Mouse (Mus musculus): ENCODE data around the gene Pigo.

Pigo gene

DNA sequence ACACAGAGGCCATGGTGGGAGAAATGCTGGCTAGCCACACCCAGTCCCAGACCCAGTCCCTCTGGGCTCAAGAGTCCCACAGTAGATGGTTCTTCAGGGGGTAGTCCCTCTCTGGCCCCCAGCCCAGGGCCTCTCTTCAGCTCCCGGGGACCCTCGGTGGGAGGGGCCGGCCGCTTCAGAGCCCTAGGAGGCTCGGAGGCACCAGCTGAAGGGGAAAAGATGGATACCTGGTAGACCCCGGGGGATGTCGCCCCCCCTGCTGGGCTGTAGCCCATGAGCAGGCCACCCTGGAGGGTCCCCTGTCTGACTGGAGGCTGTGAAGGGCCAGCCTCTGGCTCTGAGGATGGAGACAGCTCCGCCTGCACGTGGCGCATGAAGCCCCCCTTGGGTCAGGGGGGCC is 10.7 kb upstream of the Pigo start:
- DNase-seq: no peak

DNA sequence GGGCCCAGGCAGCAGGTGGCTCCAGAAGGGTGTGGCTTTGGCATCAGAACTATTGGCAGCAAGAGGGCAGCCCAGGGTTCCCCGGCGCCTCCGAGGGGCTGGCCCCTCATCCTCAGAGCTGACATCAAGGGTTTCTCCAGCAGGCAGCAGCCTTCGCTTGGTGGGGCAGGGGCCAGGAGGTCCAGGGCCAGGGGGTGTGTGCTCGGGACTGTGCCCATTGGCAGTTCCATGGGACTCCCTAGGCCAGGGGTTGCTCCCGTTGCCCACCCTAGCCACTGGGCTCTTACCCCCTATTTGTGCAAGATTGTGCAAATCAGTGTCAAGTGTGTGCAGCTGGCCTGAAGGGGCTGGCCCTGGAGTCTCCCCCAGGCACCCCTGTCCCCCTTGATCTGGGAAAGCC is 10.2 kb upstream of the Pigo start:
- no peak for DNase-seq

DNA sequence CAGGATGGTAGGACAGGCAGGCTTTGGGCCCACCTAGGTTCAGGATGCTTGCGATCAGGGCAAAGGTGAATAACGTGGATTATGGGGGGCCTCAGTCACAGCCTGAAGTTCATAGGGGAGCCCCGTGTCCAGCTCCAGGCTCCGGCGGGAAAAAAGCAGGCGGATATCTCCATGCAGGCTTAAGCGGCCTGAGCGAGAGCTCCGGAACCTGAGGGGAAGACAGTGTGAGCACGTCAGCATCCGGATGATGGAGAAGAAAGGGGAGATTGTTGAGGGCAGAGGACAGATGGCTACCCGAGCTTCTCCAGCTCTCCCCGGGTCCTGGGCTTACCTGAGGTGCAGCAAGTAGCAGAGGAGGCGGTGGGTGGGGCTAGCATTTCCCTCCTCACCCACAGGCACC is 7.9 kb upstream of the Pigo start:
- no peak for DNase-seq

DNA sequence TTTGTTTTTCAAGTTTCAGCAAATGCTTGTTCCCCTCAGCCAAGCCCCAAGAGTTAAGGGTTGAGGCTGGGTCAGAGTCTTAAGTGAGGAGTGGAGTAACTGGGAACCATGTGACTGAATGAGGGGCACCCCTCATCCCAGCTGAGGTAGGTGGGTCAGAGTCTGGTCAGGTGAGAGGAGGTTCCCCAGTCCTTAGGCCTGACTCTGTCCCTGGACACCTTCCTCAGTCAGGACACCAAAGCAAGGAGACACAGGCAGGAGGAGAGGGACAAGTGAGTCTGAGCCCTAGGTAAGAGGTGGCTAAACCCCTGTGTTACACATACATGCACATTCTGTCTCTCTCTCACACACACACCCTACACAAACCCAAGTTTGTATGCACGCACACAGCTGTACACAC is 6.9 kb upstream of the Pigo start:
- no peak for DNase-seq

DNA sequence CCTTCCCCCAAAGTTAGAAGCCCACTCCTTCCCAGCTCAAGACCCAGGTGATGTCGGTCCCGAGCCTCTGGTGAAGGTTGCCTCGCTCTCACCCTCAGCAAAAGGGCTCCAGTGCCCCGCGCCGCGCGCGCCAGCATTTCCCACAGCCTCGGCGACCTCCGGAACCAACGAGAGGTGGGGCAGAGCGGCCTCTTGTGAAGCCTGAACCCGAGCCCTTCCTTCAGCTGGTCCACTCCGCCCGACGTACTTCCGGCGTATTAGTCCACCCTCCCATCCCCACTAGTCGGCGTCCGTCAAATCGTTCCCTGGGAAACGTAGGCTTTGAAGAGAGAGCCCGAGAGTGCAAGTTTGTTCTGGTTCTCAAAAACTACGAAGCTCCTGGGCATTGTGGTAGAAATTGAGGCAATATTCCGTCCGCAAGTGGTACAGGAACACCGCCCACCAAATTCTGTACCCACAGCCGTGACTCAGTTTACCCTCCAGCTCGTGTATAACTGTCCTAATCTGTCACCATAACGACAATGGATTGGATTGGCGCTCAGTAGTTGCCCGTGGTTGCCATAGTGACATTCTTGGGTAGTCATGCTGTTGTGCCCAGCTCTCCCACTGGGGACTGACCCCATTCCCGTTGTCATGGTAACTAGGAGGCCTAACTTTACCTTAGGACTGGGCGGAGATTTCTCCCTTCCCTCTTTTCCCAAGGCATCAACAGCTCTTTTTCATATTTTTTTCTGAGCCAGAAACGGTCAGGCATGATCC is 5.8 kb upstream of the Pigo start, which contains the start of gene Stoml2:
Gene Stoml2 (minus strand): TSS at position 474 of the 759 bp plus-strand sequence.
- DNase-seq: peak; percentile 91

DNA sequence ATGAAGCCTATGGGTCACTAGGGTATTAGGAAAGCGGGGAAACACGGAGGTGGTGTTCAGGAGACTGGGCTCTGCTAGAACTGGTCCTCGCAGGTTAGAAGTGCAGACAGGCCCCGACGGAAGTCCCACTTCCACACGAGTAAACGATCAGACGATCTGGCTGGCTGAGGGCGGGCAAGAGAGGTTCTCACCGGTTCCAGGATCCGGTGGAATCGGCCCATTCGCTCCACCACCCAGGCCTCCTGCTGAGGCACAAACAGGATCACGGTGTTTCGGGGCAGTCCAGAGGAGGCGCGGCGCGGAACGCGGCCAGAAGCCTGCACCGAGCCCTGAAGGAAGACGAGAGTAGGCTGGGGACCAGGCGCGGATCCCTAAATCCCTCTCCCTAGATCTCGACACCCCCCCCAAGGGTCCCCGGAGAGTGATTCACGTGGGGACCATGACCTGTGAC is 5.2 kb upstream of the Pigo start:
- no peak for DNase-seq

DNA sequence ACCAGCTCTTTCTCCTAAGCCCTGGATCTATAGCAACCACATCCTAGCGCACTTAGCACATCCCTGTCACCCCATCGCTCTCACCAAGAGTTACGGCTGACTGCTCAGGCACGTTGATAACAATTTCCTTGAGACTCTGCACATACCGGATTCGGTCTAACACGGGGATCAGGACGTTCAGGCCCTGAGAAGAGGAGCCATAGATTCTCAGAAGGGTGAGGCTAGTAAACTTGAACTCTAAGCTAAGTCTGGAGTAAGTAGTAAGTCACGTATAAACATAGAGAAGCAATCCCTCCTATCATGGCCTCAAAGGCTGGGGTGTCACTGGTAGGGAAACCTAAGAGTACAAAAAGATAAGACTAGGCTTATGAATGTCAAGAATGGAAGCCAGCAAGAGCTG is 4.7 kb upstream of the Pigo start:
- DNase-seq: no peak

DNA sequence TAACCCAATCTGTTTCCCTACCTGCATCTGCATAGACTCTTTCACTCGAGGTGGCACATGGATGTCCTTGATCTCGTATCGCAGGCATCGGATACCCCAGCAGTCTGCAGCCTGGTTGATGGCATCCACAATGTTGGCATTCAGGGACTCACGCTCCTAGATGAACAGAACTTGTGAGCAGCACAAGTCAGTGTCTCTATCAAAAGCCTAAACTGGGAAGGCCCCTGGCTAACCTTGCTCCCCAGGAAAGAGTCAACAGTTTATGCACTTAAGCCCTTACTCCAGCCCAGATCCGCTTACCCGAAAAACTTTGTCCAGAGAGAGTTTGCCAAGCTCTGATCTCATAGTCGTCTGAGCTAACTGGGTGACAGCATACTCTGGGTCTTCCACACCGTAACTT is 4.1 kb upstream of the Pigo start:
- DNase-seq: no peak

DNA sequence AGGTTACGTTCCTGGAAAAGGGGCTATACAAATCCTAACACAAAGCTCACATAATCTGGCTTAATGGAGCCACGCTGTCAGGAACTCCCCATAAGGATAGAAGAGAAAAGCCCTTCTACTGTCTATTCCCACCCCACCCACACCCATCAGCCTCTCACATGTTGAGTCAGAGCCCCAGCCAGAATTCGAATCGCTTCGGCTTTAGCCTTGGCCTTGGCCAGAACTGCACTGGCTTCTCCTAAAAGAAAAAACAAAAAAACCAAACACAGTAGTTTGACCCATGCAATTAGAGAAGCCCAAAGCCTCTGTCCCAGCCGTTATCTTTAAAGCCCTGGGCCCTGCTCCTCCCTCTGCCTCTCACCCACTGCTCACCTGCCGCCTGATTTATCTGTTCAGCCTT is 3.5 kb upstream of the Pigo start:
- no peak for DNase-seq

DNA sequence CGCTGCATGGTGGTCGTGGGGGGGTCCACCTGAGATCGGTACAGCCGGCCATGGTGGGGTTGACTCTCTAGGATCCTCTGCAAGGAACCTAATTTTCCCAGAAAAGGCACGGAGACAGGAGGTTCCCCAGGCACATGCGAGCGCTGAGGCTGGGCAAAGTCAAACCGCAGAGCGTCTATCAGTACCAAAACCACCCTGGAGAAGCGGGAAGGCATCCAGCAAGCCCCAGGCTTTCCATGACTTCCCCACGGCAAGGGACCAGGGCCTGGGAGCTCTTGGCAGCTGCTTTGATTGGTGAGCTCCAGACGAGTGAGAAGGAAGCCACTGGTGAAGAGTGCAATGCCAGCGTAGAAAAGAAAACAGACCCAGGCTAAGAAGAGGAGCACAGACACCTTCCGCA is 946 bp downstream of the Pigo start:
- no peak for DNase-seq

DNA sequence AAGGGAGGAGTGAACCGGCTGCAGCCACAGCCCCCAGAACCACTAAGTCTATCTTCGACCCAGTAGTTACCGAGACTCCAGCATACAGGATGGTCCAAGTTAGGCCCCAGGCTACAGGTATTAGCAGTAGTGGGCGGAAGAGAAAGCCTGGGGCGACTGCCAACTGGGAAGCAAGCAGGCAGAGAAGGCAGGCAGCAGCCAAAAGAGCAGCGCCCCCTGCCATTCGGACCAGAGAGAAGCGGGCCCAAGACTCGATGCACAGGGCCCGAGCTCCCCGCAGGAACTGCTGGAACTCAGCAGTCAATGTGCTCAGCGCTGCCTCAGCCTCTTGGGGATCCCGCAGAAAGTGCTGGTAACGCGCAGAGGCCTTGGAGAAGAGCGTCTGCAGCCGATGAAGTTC is 4.3 kb downstream of the Pigo start:
- DNase-seq: no peak

DNA sequence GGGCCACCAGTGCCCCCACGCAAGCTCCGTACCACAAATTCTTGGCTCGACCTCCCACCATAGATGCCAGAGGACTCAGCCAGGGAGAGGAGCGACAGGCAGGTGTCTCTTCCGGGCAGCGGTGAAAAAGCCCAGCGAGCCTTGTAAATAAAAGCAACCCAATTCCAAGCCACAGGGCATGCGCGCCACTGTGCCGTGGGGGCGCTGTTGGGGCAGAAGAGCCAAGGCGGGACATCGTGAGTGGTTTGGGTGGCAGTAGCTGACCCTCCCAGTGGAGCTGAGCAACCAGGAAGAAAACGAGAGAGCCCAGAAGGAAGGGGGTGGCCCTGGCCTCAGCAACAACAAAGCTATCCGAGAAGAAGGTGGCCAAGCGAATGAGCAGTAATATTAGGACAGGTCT is 4.7 kb downstream of the Pigo start:
- DNase-seq: no peak

DNA sequence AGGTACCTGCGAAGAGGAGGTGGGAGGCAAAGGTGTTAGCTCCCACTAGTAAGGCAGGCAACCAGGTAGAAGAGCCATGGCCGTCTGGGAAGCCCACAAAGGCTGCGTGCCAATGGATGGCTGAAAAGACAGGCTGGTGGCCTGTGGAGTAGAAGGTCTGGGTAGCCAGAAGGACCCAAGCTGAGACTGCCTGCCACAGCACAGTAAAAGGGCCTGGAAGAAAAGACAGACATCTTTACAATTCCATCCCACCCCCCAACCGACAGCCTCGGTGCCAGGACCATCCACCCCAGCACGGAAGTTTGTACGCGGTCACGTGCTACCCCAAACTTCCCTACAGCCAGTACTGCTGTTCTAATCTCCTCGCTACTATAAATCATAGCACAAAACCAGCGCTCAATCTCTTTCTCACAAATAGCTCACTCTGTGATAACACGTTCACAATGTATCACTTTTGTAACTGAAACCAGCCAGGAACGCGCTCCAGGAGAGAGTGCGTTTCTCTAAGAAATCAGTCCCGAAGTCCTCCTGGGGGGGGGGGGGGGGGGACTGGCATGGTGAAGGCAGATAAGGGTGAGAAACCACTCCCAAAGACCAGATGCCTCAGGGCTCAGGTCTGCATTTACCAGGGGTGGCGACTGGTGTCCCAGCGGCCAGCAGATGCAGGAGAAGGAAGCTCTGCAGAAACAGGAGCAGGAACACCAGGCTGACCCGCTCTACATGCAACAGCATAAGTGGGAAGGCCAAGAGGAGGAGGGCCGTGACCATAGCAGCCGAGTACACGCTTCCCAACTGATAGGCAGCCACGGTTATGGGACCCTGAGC is 5.8 kb downstream of the Pigo start:
- no peak for DNase-seq

DNA sequence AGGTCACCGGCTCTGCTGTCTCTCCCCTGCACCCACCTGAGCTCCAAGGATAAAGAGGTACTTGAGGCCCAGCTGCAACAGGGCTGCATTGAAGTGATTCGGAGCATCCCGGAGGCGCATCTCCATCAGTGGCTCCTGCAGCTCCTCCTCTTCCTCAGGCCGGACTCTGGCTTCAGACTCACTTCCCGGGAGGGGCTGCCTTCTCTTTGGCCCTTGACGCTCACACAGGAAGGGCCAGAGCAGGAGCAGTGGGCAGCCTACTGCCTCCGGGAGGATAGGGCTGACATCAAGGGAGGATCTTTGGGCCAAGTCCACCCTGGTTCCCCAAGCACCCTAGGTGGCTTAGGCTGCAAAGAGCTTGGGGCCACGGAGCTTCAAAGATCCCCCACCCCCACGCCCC is 6.4 kb downstream of the Pigo start:
- no peak for DNase-seq

DNA sequence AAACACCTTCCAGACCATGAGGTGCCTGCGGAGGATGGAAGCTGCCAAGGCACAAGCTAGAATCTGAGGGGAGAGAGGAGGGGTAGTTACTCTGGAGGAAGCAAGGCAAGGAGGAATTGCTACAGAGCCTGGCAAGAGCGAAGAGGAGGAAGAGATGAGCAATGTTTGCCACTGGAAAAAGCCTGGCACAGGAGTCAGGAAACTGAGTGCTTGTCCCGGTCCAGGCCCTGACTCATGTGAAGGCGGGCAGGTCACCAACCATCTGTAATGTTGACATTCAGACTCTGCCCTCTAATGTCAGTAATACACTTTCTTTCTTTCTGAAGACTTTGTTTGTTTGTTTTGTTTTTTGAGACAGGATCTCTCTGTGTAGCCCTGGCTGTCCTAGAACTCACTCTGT is 7.5 kb downstream of the Pigo start:
- no peak for DNase-seq

DNA sequence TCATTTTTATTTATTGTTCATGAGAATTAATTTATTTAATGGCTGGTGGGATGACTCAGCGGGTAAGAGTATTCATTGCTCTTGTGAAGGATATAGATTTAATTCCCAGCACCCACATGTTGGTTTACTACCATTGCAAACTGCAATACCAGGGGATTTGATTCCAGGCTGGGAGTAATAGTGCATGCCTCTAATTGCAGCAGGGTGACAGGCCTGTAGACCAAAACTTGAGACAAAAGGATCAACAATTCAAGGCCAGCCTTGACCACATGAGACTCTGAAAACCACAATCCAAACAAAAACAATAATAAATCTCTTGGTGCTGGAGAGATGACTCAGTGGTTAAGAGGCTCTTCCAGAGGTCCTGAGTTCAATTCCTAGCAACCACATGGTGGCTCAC is 13.5 kb downstream of the Pigo start:
- no peak for DNase-seq

DNA sequence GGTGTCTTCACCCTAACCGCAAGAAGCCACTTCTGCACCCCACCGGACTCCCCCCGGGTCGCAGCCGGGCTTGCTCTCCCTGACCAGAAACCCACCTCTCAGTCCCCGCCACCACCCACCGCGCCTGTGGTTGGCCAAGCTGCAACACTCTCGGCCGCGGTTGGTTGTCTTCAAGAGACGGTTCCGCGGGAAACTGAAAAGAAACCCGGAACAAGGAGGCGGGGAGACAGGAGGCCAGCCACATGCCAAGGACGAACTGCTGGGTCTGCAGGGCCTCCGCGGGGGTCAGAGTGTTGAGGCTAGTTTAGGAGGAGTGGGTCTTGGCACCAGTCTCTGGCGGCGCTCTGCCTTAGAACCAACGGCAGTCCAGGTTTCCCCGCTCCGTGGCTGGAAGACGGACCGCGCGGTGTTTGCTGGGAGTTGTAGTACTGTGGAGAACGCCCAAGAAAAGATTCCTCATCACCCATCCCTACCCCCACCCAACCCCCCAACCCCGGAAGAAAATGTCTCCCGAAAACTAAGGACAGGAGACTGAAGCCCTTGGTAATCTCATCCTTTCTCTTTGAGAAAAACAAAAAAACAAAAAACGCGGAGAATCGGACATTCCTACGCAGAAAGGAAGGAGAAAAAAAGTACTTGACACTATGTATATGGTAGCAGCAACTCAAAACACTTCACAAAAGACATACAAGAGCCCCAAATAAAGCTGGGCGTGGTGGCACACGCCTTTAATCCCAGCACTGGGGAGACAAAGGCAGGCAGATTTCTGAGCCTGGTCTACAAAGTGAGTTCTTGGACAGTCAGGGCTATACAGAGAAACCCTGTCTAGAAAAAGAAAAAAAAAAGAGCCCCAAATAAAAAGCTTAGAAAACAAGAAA is 15.2 kb downstream of the Pigo start, which contains the start of gene Fancg:
Gene Fancg (minus strand): TSS at position 346 of the 878 bp plus-strand sequence.
- peak; percentile 85 to 87 for DNase-seq

DNA sequence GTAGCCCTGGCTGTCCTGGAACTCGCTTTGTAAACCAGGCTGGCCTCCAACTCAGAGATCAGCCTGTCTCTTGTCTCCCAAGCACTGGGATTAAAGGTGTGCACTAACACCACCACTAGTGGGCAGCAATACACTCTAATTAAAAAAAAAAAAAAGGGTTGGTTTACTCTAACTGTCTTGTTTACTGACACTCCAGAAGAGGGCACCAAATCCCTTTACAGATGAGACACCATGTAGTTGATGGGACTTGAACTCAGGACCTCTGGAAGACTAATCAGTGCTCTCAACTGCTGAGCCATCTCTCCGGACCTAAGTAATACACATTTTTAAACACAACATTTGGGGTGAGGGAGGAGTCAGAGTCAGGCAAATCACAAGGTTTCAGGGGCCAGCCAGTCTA is 19.9 kb downstream of the Pigo start:
- DNase-seq: peak in 1 of 2 experiments; percentile 23

DNA sequence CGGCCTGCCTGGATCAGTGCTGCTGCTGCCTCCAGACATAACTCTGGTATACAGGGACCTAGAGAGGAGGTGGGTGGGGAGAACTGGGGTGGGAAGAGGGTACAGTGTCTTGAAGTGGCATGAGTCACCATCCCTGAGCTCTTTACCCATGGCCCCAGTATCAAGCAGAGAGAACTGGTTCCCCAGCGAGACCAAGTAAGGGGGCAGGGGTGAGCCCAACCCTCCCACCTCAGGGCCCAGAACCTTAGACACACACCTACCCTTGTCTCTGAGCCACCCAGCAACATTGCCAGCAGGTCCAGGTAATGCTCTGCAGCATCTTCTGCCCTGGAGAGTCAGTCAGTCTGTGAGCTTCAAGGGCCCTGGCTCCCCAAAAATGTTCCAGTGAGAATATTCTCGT is 20.7 kb downstream of the Pigo start:
- no peak for DNase-seq

DNA sequence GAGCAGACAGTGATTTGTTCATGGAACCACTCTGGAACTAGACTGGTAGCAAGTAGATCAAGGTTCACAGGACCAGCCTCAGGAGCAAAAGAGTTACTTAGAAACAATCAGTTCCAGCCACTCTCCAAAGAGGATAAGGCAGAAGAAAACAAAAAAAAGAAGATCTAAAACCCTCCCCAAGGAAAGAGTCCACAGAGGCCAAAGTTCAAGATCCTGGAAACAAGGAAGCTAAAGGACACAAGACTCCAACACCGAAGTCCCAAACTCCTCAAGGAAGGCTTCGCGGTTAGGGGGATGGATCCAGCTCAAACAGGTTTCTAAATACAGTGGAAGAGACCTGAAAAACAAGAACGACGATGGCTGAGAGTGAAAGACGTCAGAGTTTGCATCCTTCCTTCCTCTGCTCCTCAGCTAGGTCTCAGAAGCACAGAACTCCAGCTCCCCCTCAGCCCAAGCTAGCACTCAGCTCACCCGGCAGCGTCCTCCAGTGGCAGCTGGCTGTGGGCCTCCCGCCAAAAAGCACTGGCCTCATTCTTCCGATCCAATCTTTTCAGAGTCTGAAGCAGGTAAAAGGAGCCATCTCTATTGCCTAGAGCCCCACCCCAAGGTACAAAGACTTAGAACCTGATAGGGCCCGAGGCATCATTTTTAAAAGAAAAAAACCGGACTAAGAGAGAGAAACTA is 22.7 kb downstream of the Pigo start:
- no peak for DNase-seq

DNA sequence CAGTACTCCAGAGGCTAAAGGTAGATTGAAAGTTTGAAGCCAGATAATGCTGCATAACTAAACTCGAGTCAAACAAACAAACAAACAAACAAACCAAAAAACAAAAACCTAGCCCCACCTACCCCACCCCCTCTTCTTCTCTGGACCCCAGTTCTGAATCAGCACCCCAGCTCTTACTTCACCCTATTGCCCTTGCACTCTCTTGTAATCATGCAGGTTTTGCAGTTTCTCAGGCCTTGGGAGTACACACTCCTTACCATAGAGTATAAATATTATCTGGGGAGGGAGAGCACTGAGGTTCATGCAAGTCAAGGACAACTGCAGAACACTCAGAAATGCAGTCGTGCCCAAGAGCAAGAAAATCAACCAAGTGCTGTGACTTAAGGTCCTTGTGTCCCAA is 24.3 kb downstream of the Pigo start:
- DNase-seq: no peak

DNA sequence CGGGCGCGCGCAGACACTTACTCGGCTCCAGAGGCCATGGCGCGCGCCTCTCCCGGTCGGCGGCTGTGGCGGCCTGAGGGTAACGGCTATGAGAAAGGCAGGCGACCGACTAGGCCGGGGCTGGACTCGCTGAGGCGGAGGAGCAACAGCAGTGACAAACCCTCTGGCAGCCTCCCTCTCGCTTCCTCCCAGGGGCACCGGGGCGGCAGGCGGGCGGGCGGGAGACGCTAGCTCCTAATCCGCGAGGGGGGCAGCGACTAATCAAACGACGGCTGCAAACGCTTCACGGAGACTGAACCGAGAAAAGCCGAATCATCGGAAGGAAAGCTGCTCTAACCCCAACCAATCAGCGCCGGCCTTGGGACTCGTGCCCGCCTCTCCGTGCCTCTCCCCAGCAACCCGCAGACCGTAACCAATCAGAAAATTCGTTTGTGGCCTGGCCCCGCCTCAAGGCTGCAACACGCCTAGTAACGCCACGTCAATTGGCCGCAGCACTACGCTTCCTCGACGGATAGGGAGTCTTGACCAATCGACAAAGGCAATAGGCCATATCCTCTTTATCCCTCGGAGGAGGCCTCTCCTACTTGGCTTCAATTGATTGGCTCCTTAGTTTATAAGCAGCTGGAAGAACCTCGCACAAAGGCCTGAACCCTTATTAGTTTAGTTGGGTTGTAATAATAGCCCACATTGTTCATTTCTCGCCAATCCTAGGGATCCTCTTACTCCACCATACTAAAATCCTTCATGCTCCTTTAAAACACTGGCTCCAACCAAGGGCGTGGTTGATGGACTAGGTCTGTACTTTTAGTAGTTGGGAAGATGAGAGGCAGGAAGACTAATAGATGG is 25.3 kb downstream of the Pigo start, which contains the start of gene Vcp:
Gene Vcp (minus strand): TSS at position 367 of the 846 bp plus-strand sequence.
- DNase-seq: peak; percentile 98 to 99

All from thymus, postnatal 36 days (tissue).